Mouse (Mus musculus): ENCODE measurements around the gene Olfr1145.

Olfr1145 gene

GRCm38 (mm10) chr2:87809522-87809921 is at the start of gene Olfr1145:
TSS of gene Olfr1145 (plus strand) at chr2:87809822.
- DNase-seq (ENCODE audit: low read depth, low spot score), result no peak

GRCm38 (mm10) chr2:87776143-87776542 is 33.5 kb upstream of the Olfr1145 start:
- no peak for DNase-seq (ENCODE audit: low read depth, low spot score)

GRCm38 (mm10) chr2:87779183-87779582 is 30.4 kb upstream of the Olfr1145 start, which contains the start of gene Olfr152:
TSS of gene Olfr152 (plus strand) at chr2:87779483.
- DNase-seq (ENCODE audit: low read depth, low spot score), result no peak

- no peak for DNase-seq (ENCODE audit: low read depth, low spot score)
Measured at GRCm38 (mm10) chr2:87800292-87800691, 9.3 kb upstream of the Olfr1145 start, which contains the start of gene Olfr1143. TSS of gene Olfr1143 (plus strand) at chr2:87800592.

GRCm38 (mm10) chr2:87830233-87830632 is 20.6 kb downstream of the Olfr1145 start, which contains the start of gene Olfr1148:
TSS of gene Olfr1148 (plus strand) at chr2:87830533.
- no peak for DNase-seq (ENCODE audit: low read depth, low spot score)

DNA sequence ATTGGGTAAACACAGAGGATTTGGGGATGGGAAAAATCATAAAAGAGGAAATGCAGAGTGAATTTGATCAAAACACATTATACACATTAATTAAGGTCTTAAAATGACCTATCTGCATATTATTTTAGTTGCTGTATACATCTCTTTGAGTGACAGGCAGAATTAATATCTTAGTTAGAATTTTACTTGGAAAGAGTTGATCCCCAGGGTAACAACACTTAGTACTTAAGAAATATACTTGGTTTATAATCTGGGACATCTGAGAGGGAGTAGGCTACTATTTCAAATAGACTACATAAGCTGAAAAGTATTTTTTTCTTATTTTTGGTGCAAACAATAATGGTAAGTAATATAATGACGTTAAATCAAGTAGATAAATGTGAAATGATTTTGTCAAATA is 34.1 kb downstream of the Olfr1145 start, which contains the start of gene Olfr1150-ps1:
Olfr1150-ps1 (plus strand) TSS at position 301 of the 400 bp plus-strand sequence.
- DNase-seq (ENCODE audit: low read depth, low spot score), result no peak

DNA sequence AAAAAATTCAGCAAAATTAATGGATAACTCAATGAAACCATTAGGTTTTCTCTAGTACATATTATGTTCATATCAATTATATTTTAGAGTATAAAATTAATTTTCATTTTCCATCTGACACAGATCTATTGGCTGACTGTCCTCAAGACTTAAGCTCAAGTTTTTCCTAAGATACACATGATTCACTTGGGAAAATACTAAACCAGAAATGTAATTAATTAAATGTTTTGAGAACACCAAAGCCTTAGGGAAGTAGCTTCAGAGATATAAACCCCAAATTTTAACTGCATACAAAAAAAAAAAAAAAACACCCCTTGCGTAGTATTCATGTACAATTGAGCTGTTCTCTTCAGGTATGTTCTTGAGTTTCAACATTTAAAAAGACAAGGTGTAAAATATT is 45.9 kb downstream of the Olfr1145 start, which contains the start of gene Olfr1151:
Olfr1151 (plus strand) TSS at position 301 of the 400 bp plus-strand sequence.
- no peak for DNase-seq (ENCODE audit: low read depth, low spot score)
